Mouse (Mus musculus) erythroblast, embryonic 14.5 days (primary cell): ENCODE measurements around the gene Brk1. TPM values are rescaled to one million over a fixed set of nuclear protein-coding genes. Genes with fewer than 3 reads are reported as not detected.

ENCODE experiments used
- H3K27me3 ChIP-seq: 2 replicates; pipeline ENCODE4 v1.6.1; 2012; ENCODE audit warnings: inconsistent platforms; ENCODE audit not compliant: control insufficient read depth
- H3K36me3 ChIP-seq: 2 replicates; pipeline ENCODE4 v1.6.1; 2012; ENCODE audit warnings: mild to moderate bottlenecking, inconsistent platforms; ENCODE audit not compliant: control insufficient read depth
- H3K4me1 ChIP-seq: 2 replicates; pipeline ENCODE4 v1.6.1; 2012; ENCODE audit warnings: inconsistent platforms; ENCODE audit not compliant: control insufficient read depth
- H3K4me3 ChIP-seq: replicated peaks from 2 replicates; pipeline ENCODE3; 2012; ENCODE audit warnings: moderate library complexity, mild to moderate bottlenecking, inconsistent platforms
- H3K9me3 ChIP-seq: 2 replicates; pipeline ENCODE4 v1.6.1; 2012; ENCODE audit warnings: low read length, inconsistent platforms, mixed read lengths; ENCODE audit not compliant: control insufficient read depth
- GATA1 ChIP-seq: IDR thresholded peaks from 2 replicates; pipeline ENCODE4 v1.6.1; 2012; ENCODE audit warnings: low read length, inconsistent platforms, mixed read lengths
- TAL1 ChIP-seq: IDR thresholded peaks from 3 replicates; pipeline ENCODE4 v1.6.1; 2012; ENCODE audit warnings: low read length, inconsistent platforms, mixed read lengths
- polyA plus RNA-seq: library from polyadenylated mRNA; stranded (reverse); fragments of >175 nt; gene quantifications from 2 replicates; pipeline ENCODE4 v1.2.3, GENCODE M21; 2012

Brk1 gene
- polyA plus RNA-seq, 1 experiment = 2.1 TPM

- H3K36me3 ChIP-seq = peaks cover 26% of the 10 kb centered on the region
- H3K4me1 ChIP-seq = peaks cover 28% of the 10 kb centered on the region
- TF ChIP-seq TAL1 (no peak), GATA1 (no peak)
- no peak overlapping the region for H3K4me3 ChIP-seq
- no peaks in the 10 kb centered on the region for H3K27me3 ChIP-seq
- H3K9me3 ChIP-seq = no peaks in the 10 kb centered on the region
Measured at GRCm38 (mm10) chr6:113654102-113654501, 49.5 kb downstream of the Brk1 start.

- no peak overlapping the region for H3K4me3 ChIP-seq
- TF ChIP-seq TAL1 (no peak), GATA1 (no peak)
- H3K36me3 ChIP-seq = peaks cover 20% of the 10 kb centered on the region
- no peaks in the 10 kb centered on the region for H3K27me3 ChIP-seq
- H3K9me3 ChIP-seq = no peaks in the 10 kb centered on the region
- H3K4me1 ChIP-seq = peaks cover 23% of the 10 kb centered on the region
Measured at GRCm38 (mm10) chr6:113654753-113655397, 50.3 kb downstream of the Brk1 start.

- H3K4me3 ChIP-seq = no peak overlapping the region
- peaks cover 22% of the 10 kb centered on the region for H3K4me1 ChIP-seq
- H3K27me3 ChIP-seq = no peaks in the 10 kb centered on the region
- H3K36me3 ChIP-seq = peaks cover 17% of the 10 kb centered on the region
- TF ChIP-seq GATA1 = no peak
- no peak for TF ChIP-seq TAL1
- H3K9me3 ChIP-seq = no peaks in the 10 kb centered on the region
Measured at GRCm38 (mm10) chr6:113655475-113655874, 50.9 kb downstream of the Brk1 start.

- Histone ChIP-seq H3K4me3 (no peak overlapping the region), H3K4me1 (peaks cover 23% of the 10 kb centered on the region), H3K36me3 (peaks cover 11% of the 10 kb centered on the region), H3K9me3 (no peaks in the 10 kb centered on the region), H3K27me3 (no peaks in the 10 kb centered on the region)
- TF ChIP-seq TAL1 (no peak), GATA1 (no peak)
Measured at GRCm38 (mm10) chr6:113656847-113657246, 52.3 kb downstream of the Brk1 start.

- peaks cover 7% of the 10 kb centered on the region for H3K9me3 ChIP-seq
- H3K4me3 ChIP-seq = no peak overlapping the region
- no peak for TF ChIP-seq GATA1
- no peak for TF ChIP-seq TAL1
- no peaks in the 10 kb centered on the region for H3K27me3 ChIP-seq
- peaks cover 11% of the 10 kb centered on the region for H3K4me1 ChIP-seq
- peaks cover 6% of the 10 kb centered on the region for H3K36me3 ChIP-seq
Measured at GRCm38 (mm10) chr6:113658226-113658625, 53.7 kb downstream of the Brk1 start.

GRCm38 (mm10) chr6:113659648-113660491 lies 55.3 kb downstream of the Brk1 start:
- Histone ChIP-seq H3K4me3 (no peak overlapping the region), H3K4me1 (peaks cover 11% of the 10 kb centered on the region), H3K9me3 (peaks cover 7% of the 10 kb centered on the region), H3K36me3 (peaks cover 6% of the 10 kb centered on the region), H3K27me3 (no peaks in the 10 kb centered on the region)
- TF ChIP-seq TAL1 = no peak
- no peak for TF ChIP-seq GATA1

GRCm38 (mm10) chr6:113660492-113661352 lies 56.1 kb downstream of the Brk1 start:
- Histone ChIP-seq H3K4me3 (no peak overlapping the region), H3K9me3 (peaks cover 7% of the 10 kb centered on the region), H3K36me3 (peaks cover 8% of the 10 kb centered on the region), H3K27me3 (no peaks in the 10 kb centered on the region), H3K4me1 (peaks cover 11% of the 10 kb centered on the region)
- TF ChIP-seq TAL1 (no peak), GATA1 (no peak)

GRCm38 (mm10) chr6:113661353-113662241 lies 57.0 kb downstream of the Brk1 start:
- Histone ChIP-seq H3K4me1 (peaks cover 11% of the 10 kb centered on the region), H3K27me3 (no peaks in the 10 kb centered on the region), H3K36me3 (peaks cover 8% of the 10 kb centered on the region), H3K4me3 (no peak overlapping the region), H3K9me3 (peaks cover 7% of the 10 kb centered on the region)
- TF ChIP-seq TAL1 (no peak), GATA1 (no peak)
